Comparison of ENCODE assay signal across 21 mouse cellular contexts in the genomic region with DNA sequence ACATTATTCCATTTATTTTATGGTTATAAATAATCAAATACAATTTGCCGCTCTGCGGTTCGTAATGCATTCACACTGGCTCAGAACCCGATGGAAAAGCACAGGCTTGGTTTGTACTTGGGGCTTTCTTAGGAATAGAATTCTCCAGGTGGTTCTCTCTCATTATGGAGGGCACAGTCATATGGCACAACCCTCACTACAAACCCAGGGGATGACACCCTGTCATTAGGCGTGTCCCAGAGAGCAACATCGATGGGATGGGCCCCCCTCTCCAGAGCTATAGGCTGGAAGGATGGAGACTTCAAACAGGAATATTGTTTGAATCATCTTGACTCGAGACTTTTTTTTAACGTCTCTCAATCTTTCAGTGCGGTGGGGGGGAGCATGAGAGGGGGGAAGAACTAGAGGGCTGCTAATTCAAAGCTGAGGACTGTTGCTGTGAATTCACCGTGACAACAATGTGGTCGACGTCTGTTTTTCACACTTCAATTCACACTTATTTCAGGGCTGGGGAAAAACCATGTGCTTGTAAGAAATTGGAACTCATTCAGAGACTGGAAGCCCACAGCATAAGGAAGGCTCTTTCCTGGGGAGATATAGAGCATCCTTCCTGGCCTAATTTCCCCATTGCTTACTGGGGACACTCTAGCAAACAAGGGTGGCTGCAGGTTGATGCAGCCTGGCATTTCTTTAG.
DNase-seq lines count a peak whose midpoint lies in the region; ATAC-seq and TF ChIP-seq lines count a peak whose summit lies in the region.
"Had no signal": no experiment of that assay in that cellular context is flagged by ENCODE, and none has a peak within 500 bp of the region (broad histone marks: within the 10 kb centered on the region; RNA-seq: fewer than 3 reads in every experiment).

No protein-coding gene starts in this region.

- WGBS in forebrain, embryonic 11.5 days = 63% methylated on average over 12 of the region's 12 CpGs
- WGBS in forebrain, embryonic 10.5 days = 73% methylated on average over 12 of the region's 12 CpGs
- 56% methylated on average over 12 of the region's 12 CpGs for WGBS in forebrain, embryonic 12.5 days
- 30% methylated on average over 12 of the region's 12 CpGs for WGBS in forebrain, embryonic 16.5 days

- H3K9me3 ChIP-seq in forebrain, embryonic 11.5 days (ENCODE audit: control insufficient read depth, low read length) = no peaks in the 10 kb centered on the region
- no peaks in the 10 kb centered on the region for H3K9me3 ChIP-seq in forebrain, embryonic 10.5 days
- H3K9me3 ChIP-seq in CH12.LX (replicated peaks; ENCODE audit: low read length) = no peaks in the 10 kb centered on the region
- no peaks in the 10 kb centered on the region for H3K9me3 ChIP-seq in forebrain, embryonic 12.5 days
- H3K9me3 ChIP-seq in forebrain, embryonic 16.5 days (ENCODE audit: control insufficient read depth, low read length) = no peaks in the 10 kb centered on the region
- H3K9me3 ChIP-seq: embryonic facial prominence, embryonic 13.5 days; heart, embryonic 12.5 days; hindbrain, embryonic 10.5 days; intestine, embryonic 15.5 days had no signal

- DNase-seq in forebrain, embryonic 11.5 days (ENCODE audit: low spot score) = no peak
- no peak for DNase-seq in forebrain, embryonic 10.5 days (ENCODE audit: extremely low spot score, low spot score)
- peak; percentile 45 for DNase-seq in CH12.LX (ENCODE audit: extremely low read depth)
- no peak for DNase-seq in left cerebral cortex, postnatal 36 days (ENCODE audit: low spot score in 2 of 2)
- no peak for DNase-seq in right cerebral cortex, postnatal 36 days (ENCODE audit: low spot score in 2 of 2)
- DNase-seq: adrenal gland, adult 2 months; adrenal gland, postnatal 25 days; cerebellum, adult 11 months; cerebellum, adult 8-10 months; cerebellum, postnatal 25 days; gastrocnemius, postnatal 14 days; heart, adult 2 months had no signal

- no peak for TF ChIP-seq CTCF in CH12.LX (conservative IDR thresholded peaks at IDR 0.05 in 1 of 2, IDR thresholded peaks at IDR 0.05 in 1 of 2; ENCODE audit: low read depth in 2 of 2, low read length in 2 of 2)

- H3K36me3 ChIP-seq in forebrain, embryonic 11.5 days (ENCODE audit: control insufficient read depth, insufficient read depth, low read length) = no peaks in the 10 kb centered on the region
- no peaks in the 10 kb centered on the region for H3K36me3 ChIP-seq in forebrain, embryonic 10.5 days (replicated peaks)
- no peaks in the 10 kb centered on the region for H3K36me3 ChIP-seq in CH12.LX (replicated peaks in 1 of 2; ENCODE audit: control insufficient read depth in 1 of 2, insufficient read depth in 1 of 2, low read length in 1 of 2)
- no peaks in the 10 kb centered on the region for H3K36me3 ChIP-seq in forebrain, embryonic 12.5 days (replicated peaks)
- H3K36me3 ChIP-seq in forebrain, embryonic 16.5 days (ENCODE audit: control insufficient read depth, insufficient read depth) = no peaks in the 10 kb centered on the region
- H3K36me3 ChIP-seq: embryonic facial prominence, embryonic 13.5 days; heart, embryonic 12.5 days; hindbrain, embryonic 10.5 days; intestine, embryonic 15.5 days had no signal

- H3K27me3 ChIP-seq in forebrain, embryonic 11.5 days (ENCODE audit: control insufficient read depth, insufficient read depth, low read length) = no peaks in the 10 kb centered on the region
- no peaks in the 10 kb centered on the region for H3K27me3 ChIP-seq in forebrain, embryonic 10.5 days (ENCODE audit: poor library complexity, severe bottlenecking)
- H3K27me3 ChIP-seq in CH12.LX (replicated peaks) = no peaks in the 10 kb centered on the region
- no peaks in the 10 kb centered on the region for H3K27me3 ChIP-seq in forebrain, embryonic 12.5 days
- H3K27me3 ChIP-seq in forebrain, embryonic 16.5 days (replicated peaks; ENCODE audit: control insufficient read depth, insufficient read depth, low read length) = no peaks in the 10 kb centered on the region
- H3K27me3 ChIP-seq: embryonic facial prominence, embryonic 13.5 days; heart, embryonic 12.5 days; intestine, embryonic 15.5 days; Patski had no signal

- no peak for TF ChIP-seq RAD21 in CH12.LX (IDR thresholded peaks at IDR 0.05; ENCODE audit: low read depth, low read length)

- no peak overlapping the region for H3K27ac ChIP-seq in forebrain, embryonic 11.5 days (ENCODE audit: low read depth, low read length)
- H3K27ac ChIP-seq in forebrain, embryonic 10.5 days = no peak overlapping the region
- H3K27ac ChIP-seq in CH12.LX (ENCODE audit: insufficient read depth, low read depth) = no peak overlapping the region
- H3K27ac ChIP-seq in forebrain, embryonic 12.5 days = peak overlapping the region; percentile 42; the same call in 1 of the 2 replicates
- no peak overlapping the region for H3K27ac ChIP-seq in forebrain, embryonic 16.5 days (ENCODE audit: low read length)
- H3K27ac ChIP-seq: embryonic facial prominence, embryonic 13.5 days; heart, adult 2 months; hindbrain, embryonic 10.5 days; hindbrain, embryonic 14.5 days; intestine, embryonic 15.5 days had no signal

- dilution Hi-C loops in CH12.LX (cut with MboI; ENCODE audit: extremely low pct_ligation_motif_present, extremely low pct_unique_long_range_greater_than_20kb, low sequenced_read_pairs) = no loop called here

- in situ Hi-C loops in CH12.LX (cut with MboI; ENCODE audit: low pct_ligation_motif_present, low pct_unique_long_range_greater_than_20kb, low sequenced_read_pairs) = loop anchor here (25.0 kb wide), 1 partner anchor 404 kb away; the partner anchor contains the start of gene Nrp1

- no peak for TF ChIP-seq EP300 in CH12.LX (IDR thresholded peaks at IDR 0.05; ENCODE audit: low read length)

- intact Hi-C loops in left cerebral cortex, postnatal 36 days (cut with DNase I) = no loop called here

- no peak overlapping the region for H3K4me3 ChIP-seq in forebrain, embryonic 11.5 days (ENCODE audit: low read depth, low read length)
- no peak overlapping the region for H3K4me3 ChIP-seq in forebrain, embryonic 10.5 days
- no peak overlapping the region for H3K4me3 ChIP-seq in CH12.LX (replicated peaks in 1 of 3; ENCODE audit: low read depth in 2 of 3, low read length in 2 of 3, poor library complexity in 1 of 3)
- no peak overlapping the region for H3K4me3 ChIP-seq in forebrain, embryonic 12.5 days (replicated peaks)
- no peak overlapping the region for H3K4me3 ChIP-seq in forebrain, embryonic 16.5 days (replicated peaks; ENCODE audit: low read length)
- H3K4me3 ChIP-seq: embryonic facial prominence, embryonic 13.5 days; heart, adult 2 months; heart, embryonic 12.5 days; hindbrain, embryonic 10.5 days; intestine, embryonic 15.5 days had no signal

- no peak overlapping the region for H3K4me2 ChIP-seq in forebrain, embryonic 11.5 days (ENCODE audit: low read depth, low read length, severe bottlenecking)
- no peak overlapping the region for H3K4me2 ChIP-seq in CH12.LX (ENCODE audit: insufficient read depth, low read depth, poor library complexity, severe bottlenecking)
- H3K4me2 ChIP-seq in forebrain, embryonic 12.5 days = no peak overlapping the region
- no peak overlapping the region for H3K4me2 ChIP-seq in forebrain, embryonic 16.5 days (ENCODE audit: low read length)
- H3K4me2 ChIP-seq: embryonic facial prominence, embryonic 13.5 days; heart, embryonic 12.5 days; hindbrain, embryonic 14.5 days; intestine, embryonic 15.5 days had no signal

- no peak overlapping the region for H3K9ac ChIP-seq in forebrain, embryonic 11.5 days (ENCODE audit: low read length)
- H3K9ac ChIP-seq in CH12.LX (ENCODE audit: insufficient read depth, low read depth) = no peak overlapping the region
- H3K9ac ChIP-seq in forebrain, embryonic 12.5 days = no peak overlapping the region
- H3K9ac ChIP-seq in forebrain, embryonic 16.5 days (replicated peaks; ENCODE audit: low read depth, low read length) = no peak overlapping the region
- H3K9ac ChIP-seq: embryonic facial prominence, embryonic 13.5 days; heart, embryonic 12.5 days; hindbrain, embryonic 14.5 days; intestine, embryonic 15.5 days had no signal

- H3K4me1 ChIP-seq in forebrain, embryonic 11.5 days (replicated peaks; ENCODE audit: control insufficient read depth, insufficient read depth, low read length) = no peaks in the 10 kb centered on the region
- H3K4me1 ChIP-seq in forebrain, embryonic 10.5 days = peaks cover 9% of the 10 kb centered on the region
- peaks cover 3 to 22% of the 10 kb centered on the region in 2 experiments; a peak in 3 of 4 replicates for H3K4me1 ChIP-seq in CH12.LX (ENCODE audit: control insufficient read depth in 1 of 2, insufficient read depth in 2 of 2)
- H3K4me1 ChIP-seq in forebrain, embryonic 12.5 days = peaks cover 10% of the 10 kb centered on the region
- H3K4me1 ChIP-seq in forebrain, embryonic 16.5 days (replicated peaks; ENCODE audit: control insufficient read depth, insufficient read depth, low read length) = peaks cover 5% of the 10 kb centered on the region
- H3K4me1 ChIP-seq: intestine, embryonic 15.5 days had no signal

- no peaks in the 10 kb centered on the region for H3K79me2 ChIP-seq in CH12.LX (replicated peaks; ENCODE audit: control insufficient read depth, extremely low read depth, insufficient read depth, poor library complexity, severe bottlenecking)

- no peak for TF ChIP-seq POLR2A in CH12.LX (IDR thresholded peaks at IDR 0.05; ENCODE audit: low read depth, low read length)

- ATAC-seq in forebrain, embryonic 11.5 days (replicated peaks; ENCODE audit: low FRiP score) = 0 out of 2 replicates have a peak, but pooled peaks have one; percentile 39
- ATAC-seq in forebrain, embryonic 12.5 days (ENCODE audit: low FRiP score) = peak; percentile 60; the same call in 1 of the 2 replicates
- ATAC-seq in forebrain, embryonic 16.5 days = peak; percentile 68
- ATAC-seq: activated CD4-positive, CD25-positive, alpha-beta regulatory T cell, adult 4 months; intestine, embryonic 15.5 days; Patski had no signal

TF ChIP-seq in CH12.LX, 34 proteins besides CTCF, POLR2A, EP300 and RAD21:
- TF ChIP-seq BHLHE40 (IDR thresholded peaks at IDR 0.05; ENCODE audit: low read depth, low read length) (no peak), NELFE (IDR thresholded peaks at IDR 0.05; ENCODE audit: low read depth, low read length) (no peak), TCF12 (IDR thresholded peaks at IDR 0.05; ENCODE audit: low read depth, low read length) (no peak), ZMIZ1 (IDR thresholded peaks at IDR 0.05; ENCODE audit: low read depth, low read length) (no peak), MAX (IDR thresholded peaks at IDR 0.05; ENCODE audit: low read length) (peak; percentile 50; the same call in 1 of the 2 replicates), ZC3H11A (IDR thresholded peaks at IDR 0.05; ENCODE audit: low read depth, low read length) (no peak)
